Mouse (Mus musculus) E14TG2a.4 (cell line): Measurements from ENCODE around the gene Apba1.

ENCODE experiments used
- CTCF ChIP-seq: conservative IDR thresholded peaks from 2 replicates; pipeline ENCODE4 v1.5.1; 2014; ENCODE audit warnings: low read length
- NANOG ChIP-seq: IDR thresholded peaks from 2 replicates; pipeline ENCODE4 v1.6.1; 2014; ENCODE audit warnings: borderline replicate concordance, low read length, mixed read lengths
- POU5F1 ChIP-seq: IDR thresholded peaks from 2 replicates; pipeline ENCODE4 v1.6.1; 2014; ENCODE audit warnings: low read length, borderline replicate concordance

DNA sequence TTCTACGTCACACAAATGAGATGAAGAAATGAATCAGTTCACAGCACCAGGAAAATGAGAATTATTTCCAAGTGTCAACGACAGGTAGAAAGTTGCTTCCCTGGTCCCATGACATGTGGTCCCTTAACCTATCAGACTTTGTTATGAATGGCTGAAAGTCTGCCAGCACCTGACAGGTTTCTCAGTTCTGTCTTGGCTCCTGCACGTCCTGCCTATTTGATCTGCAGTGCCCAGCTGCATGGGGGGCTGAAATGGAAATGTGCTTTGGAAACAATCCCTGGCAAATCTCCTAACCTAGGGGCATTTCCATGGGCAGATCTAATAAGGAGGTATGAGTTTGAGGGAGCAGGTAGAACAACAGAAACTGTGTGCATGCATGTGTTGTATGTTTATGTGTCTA, 12.2 kb upstream of the Apba1 start:
- TF ChIP-seq CTCF (no peak), NANOG (no peak), POU5F1 (no peak)
